Mouse (Mus musculus): Measurements from ENCODE around the gene Txk.

GRCm38 (mm10) chr5:72646996-72647395, 105.6 kb downstream of the Txk start:
- no peak for TF ChIP-seq CTCF (IDR thresholded peaks at IDR 0.05; ENCODE audit: borderline replicate concordance, insufficient read depth, low read length)
- no peak for TF ChIP-seq POLR2A (IDR thresholded peaks at IDR 0.05; ENCODE audit: low read depth, low read length)

Measured in embryonic fibroblast, embryonic 13.5 days (primary cell).